ENCODE assay signal across 25 mouse cellular contexts in the genomic region with DNA sequence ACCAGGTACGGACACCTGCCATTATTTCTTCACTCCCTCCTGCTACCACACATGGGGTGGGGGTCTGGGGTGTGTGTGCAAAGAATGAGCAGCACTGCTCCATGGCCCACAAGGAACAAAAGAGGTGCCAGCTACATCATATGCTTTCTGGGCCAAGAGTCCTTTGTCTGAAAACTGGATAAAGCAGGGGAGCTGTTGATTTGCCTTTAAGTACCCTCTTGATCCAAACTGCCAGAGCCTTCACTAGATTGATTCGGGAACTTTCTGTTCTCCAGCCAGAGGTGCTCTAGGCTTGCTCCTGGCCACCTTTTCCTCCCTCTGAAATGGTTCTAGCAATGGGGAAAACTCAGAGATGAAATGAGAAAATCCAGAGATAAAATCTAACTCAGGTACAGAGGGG.
"Had no signal": no experiment of that assay in that cellular context is flagged by ENCODE, and none has a peak within 500 bp of the region (broad histone marks: within the 10 kb centered on the region; RNA-seq: fewer than 3 reads in every experiment).

No protein-coding gene starts in this region.

- H3K4me3 ChIP-seq: heart, embryonic 13.5 days; heart, embryonic 15.5 days; hindbrain, embryonic 13.5 days; hindbrain, embryonic 15.5 days; kidney, embryonic 15.5 days; limb, embryonic 13.5 days; limb, embryonic 15.5 days had no signal

- H3K9me3 ChIP-seq: heart, embryonic 13.5 days; heart, embryonic 15.5 days; hindbrain, embryonic 13.5 days; hindbrain, embryonic 15.5 days; kidney, embryonic 15.5 days; limb, embryonic 13.5 days; limb, embryonic 15.5 days had no signal

- H3K9ac ChIP-seq: forebrain, postnatal 0 days; heart, embryonic 13.5 days; heart, embryonic 15.5 days; hindbrain, embryonic 13.5 days; hindbrain, embryonic 15.5 days; kidney, embryonic 15.5 days; limb, embryonic 13.5 days; limb, embryonic 15.5 days had no signal

- DNase-seq: forebrain, postnatal 0 days; gastrocnemius, postnatal 14 days; gastrocnemius, postnatal 36 days; heart, adult 18-20 months; heart, postnatal 14 days; heart, postnatal 36 days; kidney, adult 11 months; kidney, adult 2 months; kidney, adult 9 months; kidney, postnatal 14 days; kidney, postnatal 36 days; layer of hippocampus, adult 9-11 months; layer of hippocampus, postnatal 36 days; left cerebral cortex, postnatal 4 days had no signal

- H3K4me1 ChIP-seq: heart, embryonic 13.5 days; heart, embryonic 15.5 days; hindbrain, embryonic 13.5 days; hindbrain, embryonic 15.5 days; kidney, embryonic 15.5 days; limb, embryonic 13.5 days; limb, embryonic 15.5 days had no signal

- H3K4me2 ChIP-seq: heart, embryonic 11.5 days; heart, embryonic 13.5 days; heart, embryonic 15.5 days; hindbrain, embryonic 13.5 days; hindbrain, embryonic 15.5 days; kidney, embryonic 15.5 days; limb, embryonic 13.5 days; limb, embryonic 15.5 days had no signal

- H3K27me3 ChIP-seq: heart, embryonic 13.5 days; heart, embryonic 15.5 days; hindbrain, embryonic 13.5 days; hindbrain, embryonic 15.5 days; kidney, embryonic 15.5 days; limb, embryonic 13.5 days; limb, embryonic 15.5 days had no signal

- ATAC-seq: forebrain, postnatal 0 days; hindbrain, postnatal 0 days; intestine, embryonic 16.5 days had no signal

- H3K27ac ChIP-seq: heart, embryonic 13.5 days; heart, embryonic 15.5 days; hindbrain, embryonic 13.5 days; hindbrain, embryonic 15.5 days; hindbrain, postnatal 0 days; kidney, embryonic 15.5 days; kidney, postnatal 0 days; limb, embryonic 13.5 days; limb, embryonic 15.5 days had no signal
